Mouse (Mus musculus): Measurements from ENCODE around the gene Asmt.
A peak's percentile ranks its signal among the peaks of the same experiment; 100 is the strongest.

Asmt gene

DNA sequence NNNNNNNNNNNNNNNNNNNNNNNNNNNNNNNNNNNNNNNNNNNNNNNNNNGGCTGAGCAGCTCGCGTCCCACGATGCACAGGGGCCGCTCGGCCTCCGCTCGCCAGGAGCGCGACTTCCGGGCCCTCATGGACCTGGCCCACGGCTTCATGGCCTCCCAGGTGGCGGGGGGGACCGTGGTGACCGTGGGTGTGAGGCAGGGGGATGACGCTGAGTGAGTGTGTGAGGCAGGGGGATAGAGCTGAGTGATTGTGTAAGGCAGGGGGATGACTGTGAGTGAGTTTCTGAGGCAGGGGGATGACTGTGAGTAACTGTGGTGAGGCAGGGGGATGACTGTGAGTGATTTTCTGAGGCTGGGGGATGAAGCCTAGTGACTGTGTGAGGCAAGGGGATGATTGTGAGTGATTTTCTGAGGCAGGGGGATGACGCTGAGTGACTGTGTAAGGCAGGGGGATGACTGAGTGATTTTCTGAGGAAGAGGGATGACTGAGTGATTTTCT is at the start of gene Asmt:
TSS of gene Asmt (plus strand) at position 51 of the 499 bp plus-strand sequence.
- no peak for DNase-seq

- DNase-seq: no peak
Observed at GRCm38 (mm10) chrX:170673233-170673951, 948 bp downstream of the Asmt start.

GRCm38 (mm10) chrX:170674229-170674771 is 1.9 kb downstream of the Asmt start:
- peak; percentile 92 for DNase-seq

GRCm38 (mm10) chrX:170674885-170675876 is 2.7 kb downstream of the Asmt start:
- DNase-seq: peak; percentile 88

- no peak for DNase-seq
Observed at GRCm38 (mm10) chrX:170675923-170676605, 3.6 kb downstream of the Asmt start.

DNA sequence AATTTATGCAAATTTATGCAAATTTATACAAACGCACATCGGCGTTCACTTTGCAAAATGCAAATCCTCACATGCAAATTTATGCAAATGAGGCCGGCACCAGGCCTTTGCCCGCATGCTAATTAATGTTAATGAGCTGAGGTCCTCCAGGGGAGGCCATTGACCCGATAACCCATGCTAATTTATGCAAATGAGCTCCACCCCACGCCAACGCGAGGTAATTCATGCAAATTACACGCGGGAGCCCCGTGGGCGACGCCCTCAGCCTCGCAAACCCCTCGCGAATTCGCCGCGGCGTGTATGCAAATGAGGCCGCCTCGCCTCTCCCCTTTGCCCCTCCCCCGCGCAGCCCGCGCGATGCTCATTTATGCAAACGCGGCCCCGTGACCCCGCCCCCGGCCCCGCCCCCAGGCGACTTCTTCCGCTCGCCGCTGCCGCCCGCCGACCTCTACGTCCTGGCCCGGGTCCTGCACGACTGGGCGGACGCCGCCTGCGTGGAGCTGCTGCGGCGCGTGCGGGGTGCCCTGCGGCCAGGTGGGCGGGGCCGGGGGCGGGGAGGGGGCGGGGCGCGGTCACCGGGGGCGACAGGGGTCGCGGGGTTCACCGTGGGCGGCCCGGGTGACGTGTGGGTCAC is 4.3 kb downstream of the Asmt start:
- DNase-seq: no peak

- no peak for DNase-seq
Observed at GRCm38 (mm10) chrX:170677266-170677665, 4.8 kb downstream of the Asmt start.

DNA sequence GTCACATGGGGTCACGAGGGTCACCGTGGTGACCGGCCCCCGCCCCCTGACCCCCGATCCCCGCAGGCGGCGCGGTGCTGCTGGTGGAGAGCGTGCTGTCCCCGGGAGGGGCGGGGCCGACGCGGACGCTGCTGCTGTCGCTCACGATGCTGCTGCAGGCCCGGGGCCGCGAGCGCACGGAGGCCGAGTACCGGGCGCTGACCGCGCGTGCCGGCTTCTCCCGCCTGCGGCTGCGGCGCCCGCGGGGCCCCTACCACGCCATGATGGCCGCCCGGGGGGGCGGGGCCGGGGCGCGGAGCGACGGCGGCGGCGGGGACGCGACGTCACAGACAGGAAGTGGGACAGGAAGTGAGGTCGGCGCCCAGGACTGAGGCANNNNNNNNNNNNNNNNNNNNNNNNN is 5.2 kb downstream of the Asmt start:
- no peak for DNase-seq

All from heart, adult 11 months (tissue).